Mouse (Mus musculus) limb, embryonic 12.5 days (tissue): ENCODE results near the gene Lrriq4. TPM values are rescaled to one million over a fixed set of nuclear protein-coding genes. Genes with fewer than 3 reads are reported as not detected.
"Not testable (repeated sequence)": the region's sequence is repeated elsewhere in the genome, so short reads cannot be mapped to it uniquely, and the experiment has no call there.

Source experiments
- ATAC-seq: fragments of 200-750 bp; cut with Nextera tagmentation; 2 replicates; pipeline ENCODE4 v1.8.0; 2017; ENCODE audit warnings: low read depth, moderate TSS enrichment; ENCODE audit not compliant: insufficient number of reproducible peaks, insufficient read depth, low FRiP score, low TSS enrichment
- H3K27ac ChIP-seq: fragments of 300-500 bp; sonication (generic); 2 replicates; pipeline ENCODE4 v1.5.1; 2016; ENCODE audit warnings: mild to moderate bottlenecking, moderate library complexity
- H3K27me3 ChIP-seq: fragments of 300-500 bp; sonication (generic); 2 replicates; pipeline ENCODE4 v1.6.1; 2016; ENCODE audit warnings: mild to moderate bottlenecking, moderate library complexity
- H3K36me3 ChIP-seq: fragments of 300-500 bp; sonication (generic); 2 replicates; pipeline ENCODE4 v1.6.1; 2016; ENCODE audit warnings: mild to moderate bottlenecking, moderate library complexity
- H3K4me1 ChIP-seq: fragments of 300-500 bp; sonication (generic); replicated peaks from 2 replicates; pipeline ENCODE4 v1.6.1; 2016
- H3K4me2 ChIP-seq: fragments of 300-500 bp; sonication (generic); 2 replicates; pipeline ENCODE4 v1.6.1; 2016; ENCODE audit warnings: mild to moderate bottlenecking, moderate library complexity
- H3K4me3 ChIP-seq: fragments of 300-500 bp; sonication (generic); replicated peaks from 2 replicates; pipeline ENCODE4 v1.5.1; 2016; ENCODE audit warnings: mild to moderate bottlenecking
- H3K9ac ChIP-seq: fragments of 300-500 bp; sonication (generic); replicated peaks from 2 replicates; pipeline ENCODE4 v1.6.1; 2016; ENCODE audit warnings: mild to moderate bottlenecking, moderate library complexity
- H3K9me3 ChIP-seq: fragments of 300-500 bp; sonication (generic); 2 replicates; pipeline ENCODE4 v1.6.1; 2016; ENCODE audit warnings: mild to moderate bottlenecking, moderate library complexity
- WGBS: fragments of 180-500 bp; shearing (Covaris S2); methylation state at CpG from one replicate; pipeline ENCODE4 v1.1.7; 2016; 5-methylcytosine and 5-hydroxymethylcytosine counted together
- polyA plus RNA-seq: library from polyadenylated mRNA; unstranded; fragments of >200 nt; fragmentation: Nextera tagmentation; extraction: Ambion mirVana; gene quantifications from 2 replicates; pipeline ENCODE4 v1.2.1, GENCODE M21; 2016

The Lrriq4 gene
- polyA plus RNA-seq, 1 experiment from 2014 or later, result not detected

DNA sequence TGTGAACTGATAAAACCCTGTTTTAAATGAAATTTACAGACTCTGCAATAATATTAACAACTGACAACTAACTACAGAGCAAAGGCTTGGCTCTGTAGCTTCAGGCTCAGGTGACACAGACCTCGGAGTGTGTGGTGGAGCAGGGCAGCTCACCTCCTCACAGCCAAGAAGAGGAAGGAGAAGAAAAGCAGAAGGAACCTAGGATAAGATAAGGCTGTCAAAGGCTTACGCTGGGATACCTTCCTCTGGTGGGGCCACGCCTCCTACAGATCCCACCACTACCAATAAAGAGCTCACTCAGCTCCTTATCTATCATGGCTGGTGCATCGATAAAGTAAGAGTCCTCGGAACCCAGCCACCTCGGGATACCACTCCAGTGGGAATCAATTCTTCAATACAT is 38.9 kb downstream of the Lrriq4 start:
- no peak for ATAC-seq
- no peaks in the 10 kb centered on the region for H3K36me3 ChIP-seq
- H3K4me1 ChIP-seq, result no peaks in the 10 kb centered on the region
- no peak overlapping the region for H3K4me2 ChIP-seq
- no peaks in the 10 kb centered on the region for H3K27me3 ChIP-seq
- no peak overlapping the region for H3K27ac ChIP-seq
- H3K9ac ChIP-seq, result no peak overlapping the region
- no peak overlapping the region for H3K4me3 ChIP-seq
- H3K9me3 ChIP-seq, result no peaks in the 10 kb centered on the region
- WGBS, result 81% methylated on average over 6 of the region's 6 CpGs

DNA sequence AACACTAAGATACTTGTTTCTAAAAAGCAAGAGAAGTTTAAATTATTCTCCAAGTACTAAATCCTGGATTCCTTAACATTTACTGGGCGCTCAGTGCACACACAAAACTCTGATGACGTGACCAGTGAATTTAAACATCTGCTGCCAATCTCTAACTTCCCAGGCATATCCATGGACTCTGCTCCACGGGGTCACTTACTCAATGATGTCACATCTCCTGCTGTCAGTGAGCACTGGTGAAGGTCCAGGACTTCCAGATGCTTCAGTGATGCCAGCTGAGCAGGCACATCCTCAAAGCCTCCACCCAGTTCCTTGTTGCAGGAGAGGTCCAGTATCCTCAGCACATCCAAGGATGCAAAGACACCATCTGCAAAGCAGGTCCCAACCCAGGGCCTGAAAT is 42.9 kb downstream of the Lrriq4 start:
- WGBS, result 70% methylated on average over 3 of the region's 3 CpGs
- Histone ChIP-seq H3K9ac (no peak overlapping the region), H3K4me3 (no peak overlapping the region), H3K4me2 (no peak overlapping the region), H3K4me1 (no peaks in the 10 kb centered on the region), H3K27ac (no peak overlapping the region), H3K9me3 (no peaks in the 10 kb centered on the region), H3K27me3 (no peaks in the 10 kb centered on the region), H3K36me3 (no peaks in the 10 kb centered on the region)
- ATAC-seq, result no peak

DNA sequence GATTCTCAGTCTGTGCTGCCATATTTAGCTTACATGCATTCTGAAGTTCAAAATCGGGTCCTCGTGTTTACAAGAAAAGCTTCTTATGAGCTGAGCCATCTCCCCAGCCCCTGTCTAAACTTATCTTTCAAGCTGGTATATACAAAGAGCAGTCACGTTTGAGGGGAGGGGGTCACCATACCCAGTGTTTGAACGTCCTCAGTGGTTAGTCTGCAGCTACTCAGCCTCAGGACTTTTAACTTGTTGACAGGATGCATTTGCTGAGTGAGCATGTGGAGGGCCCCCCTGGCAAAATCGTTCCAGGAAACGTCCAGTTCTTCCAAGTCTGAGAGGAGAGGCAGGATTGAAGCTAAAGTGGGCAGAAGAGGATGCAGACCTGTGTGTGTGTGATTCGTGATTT is 46.7 kb downstream of the Lrriq4 start:
- ATAC-seq, result no peak
- Histone ChIP-seq H3K9ac (no peak overlapping the region), H3K27me3 (no peaks in the 10 kb centered on the region), H3K4me2 (no peak overlapping the region), H3K27ac (no peak overlapping the region), H3K36me3 (no peaks in the 10 kb centered on the region), H3K4me3 (no peak overlapping the region), H3K9me3 (no peaks in the 10 kb centered on the region), H3K4me1 (no peaks in the 10 kb centered on the region)
- 67% methylated on average over 7 of the region's 7 CpGs for WGBS

DNA sequence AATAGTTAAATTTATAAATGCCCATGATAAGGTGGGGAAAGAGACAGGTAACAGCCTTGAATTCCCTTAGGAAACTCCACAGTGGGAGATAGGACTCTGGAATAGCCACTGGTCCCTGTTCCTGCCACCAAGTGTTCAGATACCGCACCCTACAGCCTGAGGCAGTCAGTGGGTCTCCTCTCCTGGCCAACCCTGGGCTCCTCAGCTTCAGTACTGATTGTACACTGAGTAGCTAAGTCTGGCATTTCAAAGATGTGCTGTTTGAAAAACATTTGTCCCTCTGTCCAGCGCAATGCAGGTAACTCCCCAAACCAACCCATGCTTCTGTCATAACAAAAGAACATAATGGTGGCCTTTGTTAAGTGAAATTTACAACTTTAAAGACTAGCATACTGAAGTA is 51.4 kb downstream of the Lrriq4 start:
- H3K9me3 ChIP-seq, result no peaks in the 10 kb centered on the region
- no peak overlapping the region for H3K4me3 ChIP-seq
- H3K9ac ChIP-seq, result no peak overlapping the region
- no peak overlapping the region for H3K4me2 ChIP-seq
- no peaks in the 10 kb centered on the region for H3K36me3 ChIP-seq
- ATAC-seq, result no peak
- no peaks in the 10 kb centered on the region for H3K4me1 ChIP-seq
- H3K27ac ChIP-seq, result no peak overlapping the region
- no peaks in the 10 kb centered on the region for H3K27me3 ChIP-seq
- WGBS, result 93% methylated on average over 2 of the region's 2 CpGs

DNA sequence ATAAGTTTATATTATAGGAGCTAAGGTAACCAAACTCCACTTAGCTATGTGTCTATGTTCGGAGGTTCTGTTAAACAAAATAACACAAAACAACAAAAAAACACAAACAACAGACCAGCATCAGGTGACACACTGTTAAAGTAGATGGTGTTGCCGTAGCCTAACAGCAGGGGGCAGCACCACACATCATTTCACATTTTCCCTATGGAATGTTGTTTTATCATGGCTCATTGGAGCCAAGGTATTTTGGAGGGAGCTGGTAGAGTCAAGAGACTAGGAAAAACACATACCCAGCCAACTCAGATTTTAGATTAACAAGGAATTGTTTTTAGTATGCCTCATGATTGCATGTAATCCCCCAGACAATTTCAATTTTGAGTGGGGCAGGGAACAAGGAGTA is 52.0 kb downstream of the Lrriq4 start:
- no peak for ATAC-seq
- no peak overlapping the region for H3K9ac ChIP-seq
- H3K27me3 ChIP-seq, result no peaks in the 10 kb centered on the region
- no peaks in the 10 kb centered on the region for H3K4me1 ChIP-seq
- no peak overlapping the region for H3K4me2 ChIP-seq
- WGBS, result 14% methylated on average over 2 of the region's 2 CpGs
- no peaks in the 10 kb centered on the region for H3K9me3 ChIP-seq
- H3K36me3 ChIP-seq, result no peaks in the 10 kb centered on the region
- no peak overlapping the region for H3K27ac ChIP-seq
- no peak overlapping the region for H3K4me3 ChIP-seq

DNA sequence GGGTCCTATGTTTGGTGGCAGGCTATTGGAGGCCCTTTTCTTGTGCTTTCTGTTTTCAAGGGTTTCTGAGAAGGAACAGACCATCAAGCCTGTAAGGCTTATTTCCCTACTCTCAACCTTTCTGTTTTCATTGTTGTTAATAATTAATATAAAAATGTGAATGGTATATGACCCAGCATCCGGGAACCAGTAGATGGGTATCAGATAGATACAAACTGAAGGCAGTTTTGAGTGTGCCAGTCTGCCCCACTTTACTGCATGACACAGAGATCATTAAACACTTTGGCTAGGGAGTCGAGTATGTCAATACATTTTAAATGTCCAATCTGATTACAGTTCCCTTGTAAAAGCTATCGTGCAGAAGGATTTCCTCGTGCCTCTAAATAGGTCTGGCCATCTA is 53.6 kb downstream of the Lrriq4 start:
- H3K9me3 ChIP-seq, result no peaks in the 10 kb centered on the region
- no peaks in the 10 kb centered on the region for H3K36me3 ChIP-seq
- H3K4me1 ChIP-seq, result no peaks in the 10 kb centered on the region
- H3K27ac ChIP-seq, result no peak overlapping the region
- no peak overlapping the region for H3K4me2 ChIP-seq
- no peak overlapping the region for H3K9ac ChIP-seq
- ATAC-seq, result no peak
- 61% methylated on average over 4 of the region's 4 CpGs for WGBS
- no peak overlapping the region for H3K4me3 ChIP-seq
- H3K27me3 ChIP-seq, result no peaks in the 10 kb centered on the region

DNA sequence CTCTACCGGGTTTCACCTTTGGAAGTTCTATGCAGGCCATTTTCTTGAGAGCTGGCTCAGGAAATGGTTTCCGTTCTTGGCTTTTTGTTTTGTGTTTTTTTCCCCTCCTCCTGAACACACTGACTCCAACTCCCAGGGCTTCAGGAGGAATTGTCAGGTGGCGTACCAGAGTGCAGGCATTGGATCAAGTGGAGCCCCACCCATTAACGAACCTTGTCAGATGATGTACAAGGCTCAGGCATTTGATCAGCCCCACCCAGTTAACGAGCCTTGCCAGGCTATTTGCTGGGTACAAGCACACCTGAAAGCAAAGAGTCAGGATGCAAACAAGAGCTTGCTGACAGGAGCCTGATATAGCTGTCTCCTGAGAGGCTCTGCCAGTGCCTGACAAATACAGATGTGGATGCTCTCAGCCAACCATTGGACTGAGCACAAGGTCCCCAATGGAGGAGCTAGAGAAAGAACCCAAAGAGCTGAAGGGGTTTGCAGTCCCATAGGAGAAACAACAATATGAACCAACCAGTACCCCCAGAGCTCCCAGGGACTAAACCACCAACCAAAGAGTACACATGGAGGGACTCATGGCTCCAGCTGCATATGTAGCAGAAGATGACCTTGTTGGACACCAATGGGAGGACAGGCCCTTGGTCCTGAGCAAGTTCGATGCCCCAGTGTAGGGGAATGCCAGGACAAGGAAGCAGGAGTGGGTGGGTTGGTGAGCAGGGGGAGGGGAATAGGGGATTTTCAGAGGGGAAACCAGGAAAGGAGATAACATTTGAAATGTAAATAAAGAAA is 55.6 kb downstream of the Lrriq4 start, which contains the start of gene Lrrc31:
Gene Lrrc31, minus strand, starts transcription at position 133 of the 795 bp plus-strand sequence.
- not testable (repeated sequence) for H3K9me3 ChIP-seq, H3K36me3 ChIP-seq, H3K27ac ChIP-seq, H3K4me3 ChIP-seq, H3K27me3 ChIP-seq, H3K4me2 ChIP-seq, ATAC-seq, H3K9ac ChIP-seq, H3K4me1 ChIP-seq
- 81% methylated on average over 6 of the region's 6 CpGs for WGBS

DNA sequence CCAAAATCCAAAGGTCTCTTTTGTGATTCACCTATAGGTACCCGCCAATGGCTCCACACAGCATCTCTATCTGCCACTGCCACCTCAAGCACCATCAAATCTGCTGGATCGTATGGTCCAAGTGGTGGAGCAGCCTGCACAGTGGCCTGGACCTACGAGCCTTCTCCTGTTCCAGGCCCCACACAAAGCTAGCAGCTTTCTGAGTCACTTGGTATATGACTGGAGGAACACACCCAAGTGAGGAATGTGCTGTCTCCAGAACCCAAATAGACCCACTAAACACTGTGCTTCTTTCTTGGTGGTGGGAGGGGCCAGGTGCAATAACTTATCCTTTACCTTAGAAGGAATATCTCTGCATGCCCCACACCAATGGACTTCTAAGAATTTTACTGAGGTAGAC is 61.7 kb downstream of the Lrriq4 start:
- no peak overlapping the region for H3K4me2 ChIP-seq
- no peak overlapping the region for H3K4me3 ChIP-seq
- 85% methylated on average over 3 of the region's 3 CpGs for WGBS
- no peak overlapping the region for H3K9ac ChIP-seq
- ATAC-seq, result no peak
- no peaks in the 10 kb centered on the region for H3K36me3 ChIP-seq
- H3K27me3 ChIP-seq, result no peaks in the 10 kb centered on the region
- no peaks in the 10 kb centered on the region for H3K4me1 ChIP-seq
- H3K9me3 ChIP-seq, result no peaks in the 10 kb centered on the region
- H3K27ac ChIP-seq, result no peak overlapping the region

DNA sequence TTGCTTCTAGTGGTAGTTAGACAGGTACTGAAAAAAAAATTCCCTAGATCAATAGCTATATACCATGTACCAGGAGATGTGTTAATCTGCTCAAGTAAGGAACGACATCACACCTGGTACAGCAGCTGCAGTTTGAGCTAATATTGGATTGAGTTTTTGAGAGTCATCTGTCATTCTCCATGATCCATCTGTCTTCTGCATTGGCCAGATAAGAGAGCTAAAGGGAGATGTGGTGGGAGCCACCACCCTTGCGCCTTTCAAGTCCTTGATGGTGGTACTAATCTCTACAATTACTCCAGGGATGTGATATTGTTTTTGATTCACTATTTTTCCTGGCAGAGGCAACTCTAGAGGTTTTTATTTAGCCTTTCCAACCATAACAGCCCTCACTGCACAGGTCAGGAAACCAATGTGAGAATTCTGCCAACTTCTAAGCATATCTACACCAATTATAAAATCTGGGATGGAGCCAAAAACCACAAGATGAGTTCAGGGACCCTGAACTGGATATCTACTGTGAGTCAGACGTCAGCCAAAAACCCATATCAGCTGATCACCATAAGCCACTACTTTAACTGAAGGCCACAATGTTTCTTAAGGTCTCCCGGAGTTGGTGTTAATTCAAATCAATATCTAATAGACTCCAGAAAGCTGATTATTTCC is 62.4 kb downstream of the Lrriq4 start:
- Histone ChIP-seq H3K9ac (no peak overlapping the region), H3K4me2 (no peak overlapping the region), H3K36me3 (no peaks in the 10 kb centered on the region), H3K4me1 (no peaks in the 10 kb centered on the region), H3K4me3 (no peak overlapping the region), H3K9me3 (no peaks in the 10 kb centered on the region), H3K27me3 (no peaks in the 10 kb centered on the region), H3K27ac (no peak overlapping the region)
- WGBS, result 86% methylated on average over 4 of the region's 4 CpGs
- no peak for ATAC-seq

DNA sequence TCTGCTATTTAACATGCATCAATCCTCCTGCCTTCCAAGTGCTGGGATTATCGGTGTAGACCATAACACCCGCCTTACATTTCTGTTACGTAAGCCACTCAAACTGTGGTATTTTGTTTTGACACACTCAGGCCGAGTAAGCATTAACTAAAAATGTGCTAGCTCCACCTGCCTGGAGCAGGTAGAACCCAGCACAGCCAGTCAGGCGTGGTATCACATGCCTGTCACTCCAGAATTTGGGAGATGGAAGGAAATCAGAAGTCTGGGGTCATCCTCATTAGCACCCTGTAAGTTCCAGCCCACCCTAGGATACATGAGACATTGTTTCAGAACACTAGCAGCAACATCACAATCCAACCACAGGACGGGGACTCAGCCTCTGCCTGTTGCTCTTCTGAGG is 65.9 kb downstream of the Lrriq4 start:
- H3K9me3 ChIP-seq, result no peaks in the 10 kb centered on the region
- WGBS, result 83% methylated on average over 6 of the region's 6 CpGs

DNA sequence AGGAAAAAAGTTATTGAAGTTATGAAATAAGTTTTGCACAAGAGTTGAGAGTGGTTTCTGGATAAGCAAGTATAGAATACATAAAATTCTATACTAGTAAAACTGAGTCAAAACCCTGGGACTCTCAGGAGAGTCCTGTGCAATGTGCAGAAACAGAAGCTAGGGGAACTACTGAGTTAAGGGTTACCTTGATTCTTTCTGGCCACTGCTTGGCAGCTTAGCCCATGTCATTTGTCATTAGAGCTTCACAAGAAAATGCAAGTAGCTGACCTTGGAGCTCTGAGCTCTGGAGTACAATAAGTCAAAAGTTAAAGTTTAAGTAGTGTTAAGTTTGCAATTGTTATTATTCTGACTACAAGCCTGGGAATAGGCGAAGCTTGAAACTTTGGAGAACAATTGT is 69.0 kb downstream of the Lrriq4 start:
- H3K36me3 ChIP-seq, result no peaks in the 10 kb centered on the region
- ATAC-seq, result no peak
- WGBS, result 88% methylated on average over 1 of the region's 1 CpGs

More for the DNA sequence above, 65.9 kb downstream of the Lrriq4 start:
- Histone ChIP-seq H3K9ac (no peak overlapping the region), H3K4me3 (no peak overlapping the region), H3K4me1 (no peaks in the 10 kb centered on the region), H3K27me3 (no peaks in the 10 kb centered on the region), H3K4me2 (no peak overlapping the region), H3K36me3 (no peaks in the 10 kb centered on the region), H3K27ac (no peak overlapping the region)
- no peak for ATAC-seq

DNA sequence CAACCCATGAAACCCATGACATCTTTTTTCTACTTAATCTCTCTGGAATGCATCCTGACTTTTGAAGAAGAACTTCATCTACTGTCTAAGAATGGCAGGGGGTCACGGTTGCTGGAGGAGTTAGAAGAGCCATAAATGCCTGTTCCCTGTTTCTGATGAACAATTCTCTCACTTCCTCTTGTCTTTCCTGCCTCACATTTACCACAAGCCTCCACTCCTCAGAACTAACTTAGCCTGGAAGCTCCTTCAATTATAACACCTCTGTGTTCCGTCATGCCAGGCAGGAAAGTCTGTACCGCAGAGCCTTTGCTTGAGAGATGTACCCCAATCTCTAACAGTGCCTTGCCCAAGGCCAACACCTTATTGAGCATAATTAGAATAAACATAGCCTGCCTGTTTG is 74.3 kb downstream of the Lrriq4 start:
- H3K4me2 ChIP-seq, result no peak overlapping the region
- WGBS, result 85% methylated on average over 3 of the region's 3 CpGs
- no peaks in the 10 kb centered on the region for H3K36me3 ChIP-seq
- no peaks in the 10 kb centered on the region for H3K27me3 ChIP-seq
- no peak overlapping the region for H3K4me3 ChIP-seq
- H3K9ac ChIP-seq, result no peak overlapping the region
- no peak for ATAC-seq
- H3K9me3 ChIP-seq, result no peaks in the 10 kb centered on the region
- H3K27ac ChIP-seq, result no peak overlapping the region
- no peaks in the 10 kb centered on the region for H3K4me1 ChIP-seq

More for the DNA sequence above, 69.0 kb downstream of the Lrriq4 start:
- no peak overlapping the region for H3K9ac ChIP-seq
- no peak overlapping the region for H3K4me3 ChIP-seq
- no peaks in the 10 kb centered on the region for H3K27me3 ChIP-seq
- H3K4me2 ChIP-seq, result no peak overlapping the region
- no peaks in the 10 kb centered on the region for H3K4me1 ChIP-seq
- no peak overlapping the region for H3K27ac ChIP-seq
- H3K9me3 ChIP-seq, result no peaks in the 10 kb centered on the region
